Mouse (Mus musculus) heart, embryonic 11.5 days (tissue): ENCODE measurements at regions not wholly inside any gene's neighbourhood (a gene's known extent, or its start where the extent isn't known, plus 50 kb on each side); places are given as distances from the start of the nearest gene placed in this dataset.

Experiments used
- ATAC-seq: fragments of 200-750 bp; cut with Nextera tagmentation; replicated peaks from 2 replicates; pipeline ENCODE4 v1.8.0; 2017; ENCODE audit warnings: moderate library complexity; ENCODE audit not compliant: insufficient number of reproducible peaks, low FRiP score, low TSS enrichment
- H3K27ac ChIP-seq: fragments of 300-500 bp; sonication (generic); 2 replicates; pipeline ENCODE4 v1.5.1; 2014; ENCODE audit warnings: mild to moderate bottlenecking, low read depth, low read length
- H3K27me3 ChIP-seq: fragments of 300-500 bp; sonication (generic); 2 replicates; pipeline ENCODE4 v1.6.1; 2014; ENCODE audit warnings: mild to moderate bottlenecking, low read length, mixed read lengths; ENCODE audit not compliant: control insufficient read depth, insufficient read depth
- H3K36me3 ChIP-seq: fragments of 300-500 bp; sonication (generic); 2 replicates; pipeline ENCODE4 v1.6.1; 2014; ENCODE audit warnings: mild to moderate bottlenecking, low read length, moderate library complexity, mixed read lengths; ENCODE audit not compliant: control insufficient read depth, insufficient read depth
- H3K4me1 ChIP-seq: fragments of 300-500 bp; sonication (generic); 2 replicates; pipeline ENCODE4 v1.6.1; 2014; ENCODE audit warnings: low read length; ENCODE audit not compliant: control insufficient read depth, insufficient read depth
- H3K4me2 ChIP-seq: fragments of 300-500 bp; sonication (generic); 2 replicates; pipeline ENCODE4 v1.6.1; 2014; ENCODE audit warnings: mild to moderate bottlenecking, moderate library complexity
- H3K4me3 ChIP-seq: fragments of 300-500 bp; sonication (generic); 2 replicates; pipeline ENCODE4 v1.5.1; 2014; ENCODE audit warnings: low read depth, low read length
- H3K9ac ChIP-seq: fragments of 300-500 bp; sonication (generic); 2 replicates; pipeline ENCODE4 v1.6.1; 2014; ENCODE audit warnings: mild to moderate bottlenecking, low read depth, low read length, moderate library complexity
- H3K9me3 ChIP-seq: fragments of 300-500 bp; sonication (generic); replicated peaks from 2 replicates; pipeline ENCODE4 v1.6.1; 2016; ENCODE audit warnings: low read length; ENCODE audit not compliant: control insufficient read depth
- WGBS: fragments of 180-500 bp; shearing (Covaris S2); extraction: QIAGEN DNeasy Blood & Tissue Kit; methylation state at CpG from one replicate; pipeline ENCODE4 v1.1.7; 2014; ENCODE audit not compliant: insufficient replicate concordance; 5-methylcytosine and 5-hydroxymethylcytosine counted together

DNA sequence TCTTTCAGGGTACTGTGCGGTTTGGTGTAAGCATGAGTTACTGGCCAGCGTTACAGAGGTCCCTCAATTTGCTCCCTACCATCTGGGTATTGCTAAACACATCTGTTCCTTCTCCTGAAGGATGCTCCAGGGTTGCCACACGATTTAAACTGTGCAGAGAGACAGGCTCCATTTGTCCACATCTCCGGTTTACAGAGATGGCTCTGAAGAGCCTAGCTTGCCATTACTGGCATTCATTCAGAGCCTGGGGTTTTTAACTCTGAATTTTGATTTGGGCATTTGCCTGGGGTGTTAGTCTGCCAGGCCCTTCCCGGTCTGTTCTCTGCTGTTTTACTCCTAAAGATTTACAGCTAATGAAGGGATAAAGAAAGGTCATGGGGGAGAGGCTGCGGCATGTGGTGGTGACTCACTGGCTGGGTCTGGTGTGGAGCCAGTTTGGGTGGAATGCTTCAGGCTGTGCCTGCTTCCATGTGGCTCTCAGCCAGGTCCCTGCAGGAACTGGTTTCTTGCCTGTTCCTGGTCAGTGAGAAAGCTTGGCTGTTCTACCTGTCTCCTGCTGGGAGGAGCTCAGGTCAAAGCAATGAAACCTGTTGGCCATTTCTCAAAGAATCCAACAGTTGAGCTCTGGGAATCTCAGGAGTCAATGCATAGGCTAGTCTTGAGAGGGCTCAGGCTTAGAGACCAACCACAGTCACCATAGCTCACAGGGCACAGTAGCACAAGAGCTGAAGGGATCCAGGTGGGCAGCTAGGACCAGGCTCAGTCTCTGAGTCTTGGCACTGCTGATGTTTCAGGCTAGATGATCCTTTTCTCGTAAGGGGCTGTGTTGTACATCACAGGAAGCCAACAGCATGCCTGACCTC, 112.5 kb upstream of the Pgrmc2 start:
- Histone ChIP-seq H3K4me2 (no peak overlapping the region), H3K4me3 (no peak overlapping the region), H3K9ac (no peak overlapping the region), H3K27ac (no peak overlapping the region), H3K27me3 (no peaks in the 10 kb centered on the region), H3K36me3 (no peaks in the 10 kb centered on the region), H3K9me3 (no peaks in the 10 kb centered on the region), H3K4me1 (0 out of 2 replicates have a peak, but pooled peaks cover 7% of the 10 kb centered on the region)
- 68% methylated on average over 7 of the region's 7 CpGs for WGBS
- no peak; the same call in 1 of the 2 replicates for ATAC-seq

GRCm38 (mm10) chr3:41194311-41195112, 111.7 kb upstream of the Pgrmc2 start:
- no peak for ATAC-seq
- 74% methylated on average over 9 of the region's 9 CpGs for WGBS
- no peaks in the 10 kb centered on the region for H3K27me3 ChIP-seq
- H3K36me3 ChIP-seq: no peaks in the 10 kb centered on the region
- no peak overlapping the region for H3K9ac ChIP-seq
- 0 out of 2 replicates have a peak, but pooled peaks cover 7% of the 10 kb centered on the region for H3K4me1 ChIP-seq
- no peaks in the 10 kb centered on the region for H3K9me3 ChIP-seq
- no peak overlapping the region for H3K4me2 ChIP-seq
- no peak overlapping the region for H3K4me3 ChIP-seq
- 0 out of 2 replicates have a peak overlapping the region, but pooled peaks have one; percentile 15 for H3K27ac ChIP-seq

DNA sequence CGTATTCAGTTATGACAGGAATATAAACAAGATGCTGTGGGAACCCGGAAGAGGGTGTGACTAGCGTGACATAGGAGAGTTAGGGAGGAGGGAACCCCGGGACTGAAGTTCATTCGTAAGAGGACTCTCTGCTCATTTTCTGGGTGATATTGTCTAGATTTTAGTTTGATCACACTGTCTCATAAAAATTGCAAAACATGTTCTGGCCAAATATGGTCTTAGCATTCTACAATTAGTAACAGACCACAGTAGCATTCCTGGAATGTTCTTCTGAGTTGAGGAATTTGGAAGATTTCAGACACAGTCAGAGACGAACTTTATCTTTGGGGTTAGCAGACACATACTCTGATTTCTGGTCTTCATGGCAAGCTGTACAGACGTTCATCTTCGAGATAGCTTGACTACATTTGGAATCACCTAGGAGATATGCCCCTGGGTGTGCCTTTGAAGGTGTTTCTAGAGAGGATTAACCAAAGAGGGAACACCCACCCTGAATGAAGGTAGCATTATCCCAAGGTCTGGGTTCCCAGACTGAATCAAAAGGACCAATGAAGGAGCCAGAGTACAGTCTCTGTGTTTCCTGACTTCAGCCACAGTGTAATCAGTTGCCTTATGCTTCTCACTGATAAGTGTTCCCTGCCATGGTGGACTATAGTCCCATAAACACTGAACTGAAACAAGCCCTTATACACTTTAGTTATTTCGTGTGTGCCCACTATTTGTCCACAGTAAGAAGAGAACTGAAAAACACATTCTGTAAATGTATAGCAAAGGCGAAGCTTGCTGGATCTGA, 102.7 kb upstream of the Pgrmc2 start:
- H3K9me3 ChIP-seq: no peaks in the 10 kb centered on the region
- peaks cover 11% of the 10 kb centered on the region; the same call in 1 of the 2 replicates for H3K4me1 ChIP-seq
- H3K27ac ChIP-seq: no peak overlapping the region
- no peak overlapping the region for H3K4me2 ChIP-seq
- no peak overlapping the region for H3K9ac ChIP-seq
- H3K4me3 ChIP-seq: no peak overlapping the region
- H3K27me3 ChIP-seq: no peaks in the 10 kb centered on the region
- no peaks in the 10 kb centered on the region for H3K36me3 ChIP-seq
- ATAC-seq: no peak
- WGBS: 69% methylated on average over 10 of the region's 10 CpGs

DNA sequence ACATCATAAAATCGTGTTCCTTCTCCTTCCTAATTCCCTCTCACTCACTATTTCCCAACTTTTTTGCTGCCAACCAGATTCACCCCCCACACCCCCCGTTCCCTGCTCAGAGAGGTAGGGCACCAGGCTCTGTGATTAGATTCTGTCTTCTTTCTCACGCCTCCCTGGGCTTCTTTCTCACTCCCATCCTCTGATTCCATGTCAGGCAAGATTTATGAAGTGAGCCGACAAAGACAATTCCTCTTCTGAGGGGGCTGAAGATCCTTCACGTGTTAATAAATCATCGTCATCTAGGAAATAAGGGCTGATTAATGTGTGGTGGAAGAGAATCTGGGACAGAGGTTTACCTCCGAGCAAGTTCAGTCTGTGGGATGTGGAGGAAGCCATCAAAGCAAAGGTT, 101.5 kb upstream of the Pgrmc2 start:
- ATAC-seq: no peak
- Histone ChIP-seq H3K36me3 (no peaks in the 10 kb centered on the region), H3K9ac (no peak overlapping the region), H3K27ac (no peak overlapping the region), H3K4me1 (peaks cover 11% of the 10 kb centered on the region; the same call in 1 of the 2 replicates), H3K27me3 (no peaks in the 10 kb centered on the region), H3K9me3 (no peaks in the 10 kb centered on the region), H3K4me2 (no peak overlapping the region), H3K4me3 (no peak overlapping the region)
- WGBS: 65% methylated on average over 7 of the region's 7 CpGs

DNA sequence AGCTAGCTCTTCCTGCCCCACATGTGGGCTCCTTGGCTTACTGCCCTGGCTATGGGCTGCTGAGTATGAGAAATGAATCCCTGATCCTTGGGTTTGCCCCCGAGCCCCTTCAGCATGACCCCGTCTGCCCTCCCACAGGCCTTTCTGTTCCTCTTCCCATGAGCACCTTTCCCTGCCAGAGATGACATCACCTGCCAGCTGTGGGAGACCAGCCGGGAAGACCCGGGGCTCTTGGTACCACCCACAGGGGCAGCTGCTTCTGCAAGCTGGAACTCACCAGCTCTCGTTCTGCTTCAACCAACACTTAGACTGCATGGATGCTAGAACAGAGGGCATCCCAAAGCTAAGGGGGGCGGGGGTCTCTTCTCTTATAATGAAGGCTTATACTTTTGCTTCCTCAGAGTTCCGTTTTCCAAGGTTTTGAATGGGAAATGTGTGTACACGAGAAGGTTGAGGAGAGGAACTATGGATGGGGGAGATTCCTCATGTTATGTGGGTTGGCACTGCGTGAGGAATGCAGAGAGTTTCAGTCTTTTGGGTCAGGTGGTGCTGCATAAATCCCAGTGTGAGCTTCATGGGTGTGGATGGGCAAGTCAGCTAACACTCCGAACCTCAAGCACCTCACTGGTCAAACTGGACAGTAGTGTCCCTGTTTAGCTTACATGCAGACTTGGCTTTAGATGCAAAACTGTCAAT, 100.2 kb upstream of the Pgrmc2 start:
- peaks cover 11% of the 10 kb centered on the region; the same call in 1 of the 2 replicates for H3K4me1 ChIP-seq
- no peaks in the 10 kb centered on the region for H3K36me3 ChIP-seq
- no peak overlapping the region for H3K27ac ChIP-seq
- WGBS: 64% methylated on average over 10 of the region's 10 CpGs
- H3K4me3 ChIP-seq: no peak overlapping the region
- no peak overlapping the region for H3K4me2 ChIP-seq
- ATAC-seq: no peak; the same call in 1 of the 2 replicates
- no peaks in the 10 kb centered on the region for H3K9me3 ChIP-seq
- H3K9ac ChIP-seq: no peak overlapping the region
- H3K27me3 ChIP-seq: no peaks in the 10 kb centered on the region

DNA sequence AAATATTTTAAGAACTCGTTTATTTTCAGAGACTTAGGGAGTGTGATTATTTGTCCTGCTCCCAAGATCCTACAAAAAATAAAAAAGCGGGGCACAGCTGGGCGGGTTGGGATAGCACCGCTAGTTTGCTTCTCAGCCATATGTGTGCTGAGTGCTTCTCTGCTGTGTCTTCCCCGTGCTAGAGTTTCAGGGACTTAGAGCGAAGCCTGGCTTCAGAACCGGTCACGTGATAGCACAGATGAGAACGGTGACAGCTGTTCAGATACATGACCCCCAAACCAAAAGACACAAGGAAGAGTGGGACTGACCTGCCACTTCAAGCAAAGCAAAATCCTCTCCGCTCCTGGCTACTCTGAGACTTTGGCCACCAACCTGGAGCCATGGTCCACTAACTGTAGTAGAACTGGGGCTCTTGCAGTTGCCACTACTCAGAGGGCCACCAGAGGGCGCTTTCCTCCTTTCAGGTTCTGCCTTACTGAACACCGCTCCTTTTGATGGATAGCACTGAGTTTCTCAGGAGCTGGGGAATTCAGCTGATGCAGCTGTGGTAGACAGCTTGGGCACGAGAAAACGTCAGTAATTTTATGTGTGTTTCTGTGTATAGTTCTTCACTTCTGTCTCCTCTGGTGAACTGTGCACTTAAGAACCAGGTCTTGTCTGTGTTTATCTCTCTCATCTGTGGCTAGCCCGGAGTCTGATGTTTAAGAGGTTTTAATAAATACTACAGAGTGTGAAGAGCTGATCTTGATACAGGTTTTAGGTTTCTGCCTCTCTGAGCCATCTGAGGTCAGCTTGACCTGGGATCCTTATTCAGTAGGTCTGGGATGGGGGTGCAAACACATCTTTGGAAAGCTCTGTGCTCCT, 99.4 kb upstream of the Pgrmc2 start:
- H3K4me3 ChIP-seq: no peak overlapping the region
- no peaks in the 10 kb centered on the region for H3K36me3 ChIP-seq
- ATAC-seq: peak; percentile 47
- no peak overlapping the region for H3K27ac ChIP-seq
- H3K4me2 ChIP-seq: no peak overlapping the region
- no peaks in the 10 kb centered on the region for H3K27me3 ChIP-seq
- WGBS: 52% methylated on average over 15 of the region's 15 CpGs
- peaks cover 11% of the 10 kb centered on the region; the same call in 1 of the 2 replicates for H3K4me1 ChIP-seq
- no peaks in the 10 kb centered on the region for H3K9me3 ChIP-seq
- H3K9ac ChIP-seq: no peak overlapping the region

GRCm38 (mm10) chr3:41181438-41181837, 98.6 kb upstream of the Pgrmc2 start:
- no peak overlapping the region for H3K4me2 ChIP-seq
- H3K27ac ChIP-seq: no peak overlapping the region
- H3K36me3 ChIP-seq: no peaks in the 10 kb centered on the region
- WGBS: 77% methylated on average over 11 of the region's 11 CpGs
- H3K9me3 ChIP-seq: no peaks in the 10 kb centered on the region
- H3K4me1 ChIP-seq: peaks cover 11% of the 10 kb centered on the region; the same call in 1 of the 2 replicates
- H3K27me3 ChIP-seq: no peaks in the 10 kb centered on the region
- H3K4me3 ChIP-seq: no peak overlapping the region
- H3K9ac ChIP-seq: no peak overlapping the region
- no peak for ATAC-seq
